Mouse (Mus musculus) MEL (cell line): Measurements from ENCODE around the gene Magt1.

ENCODE experiments used
- BHLHE40 ChIP-seq: IDR thresholded peaks from 2 replicates; pipeline ENCODE4 v1.6.1; 2012; ENCODE audit warnings: low read depth, mild to moderate bottlenecking, inconsistent platforms, low read length, improper control_type of control experiment, borderline replicate concordance
- CHD1 ChIP-seq: IDR thresholded peaks from 2 replicates; pipeline ENCODE4 v1.6.1; 2012; ENCODE audit warnings: low read depth, mild to moderate bottlenecking, inconsistent platforms, low read length, improper control_type of control experiment
- CTCF ChIP-seq, 3 experiments: IDR thresholded peaks in 2 of 3; conservative IDR thresholded peaks in 1 of 3; 2 replicates each; pipeline ENCODE4 v1.5.1; 2011 to 2012; ENCODE audit warnings: low read length in 3 of 3, low read depth in 2 of 3, mild to moderate bottlenecking in 2 of 3, improper control_type of control experiment in 1 of 3, inconsistent platforms in 1 of 3, mixed read lengths in 1 of 3, moderate library complexity in 1 of 3; ENCODE audit not compliant: control insufficient read depth in 1 of 3, insufficient read depth in 1 of 3, poor library complexity in 1 of 3, severe bottlenecking in 1 of 3
- E2F4 ChIP-seq: IDR thresholded peaks from 2 replicates; pipeline ENCODE4 v1.6.1; 2011; ENCODE audit warnings: low read depth, low read length, improper control_type of control experiment, borderline replicate concordance
- EP300 ChIP-seq, 2 experiments: IDR thresholded peaks; 2 replicates each; pipeline ENCODE4 v1.6.1; 2011; ENCODE audit warnings: improper control_type of control experiment in 2 of 2, low read length in 2 of 2, low read depth in 1 of 2, mild to moderate bottlenecking in 1 of 2
- HCFC1 ChIP-seq: IDR thresholded peaks from 2 replicates; pipeline ENCODE4 v1.6.1; 2012; ENCODE audit warnings: low read depth, mild to moderate bottlenecking, inconsistent platforms, low read length, improper control_type of control experiment, moderate library complexity
- MAX ChIP-seq: IDR thresholded peaks from 2 replicates; pipeline ENCODE4 v1.6.1; 2011; ENCODE audit warnings: low read length, improper control_type of control experiment
- MXI1 ChIP-seq: IDR thresholded peaks from 2 replicates; pipeline ENCODE4 v1.6.1; 2011; ENCODE audit warnings: mild to moderate bottlenecking, low read depth, low read length, improper control_type of control experiment
- MYC ChIP-seq: IDR thresholded peaks from 2 replicates; pipeline ENCODE4 v1.6.1; 2011; ENCODE audit warnings: low read depth, mild to moderate bottlenecking, low read length, improper control_type of control experiment, moderate library complexity
- POLR2A ChIP-seq, 2 experiments: IDR thresholded peaks; 2 replicates each; pipeline ENCODE4 v1.6.1; 2011 to 2012; ENCODE audit warnings: low read length in 2 of 2, mild to moderate bottlenecking in 2 of 2, control low read depth in 1 of 2, improper control_type of control experiment in 1 of 2, low read depth in 1 of 2, moderate library complexity in 1 of 2; ENCODE audit not compliant: control insufficient read depth in 1 of 2, insufficient read depth in 1 of 2, poor library complexity in 1 of 2
- SIN3A ChIP-seq: IDR thresholded peaks from 2 replicates; pipeline ENCODE4 v1.6.1; 2012; ENCODE audit warnings: low read length, improper control_type of control experiment, inconsistent platforms
- USF1 ChIP-seq: IDR thresholded peaks from 2 replicates; pipeline ENCODE4 v1.6.1; 2014; ENCODE audit warnings: low read depth, mild to moderate bottlenecking, inconsistent platforms, low read length, improper control_type of control experiment, moderate library complexity

GRCm38 (mm10) chrX:105928861-105929477 lies 82.7 kb downstream of the Magt1 start, which contains the start of gene Atrx:
- TF ChIP-seq E2F4 (peak; percentile 72; the same call in 1 of the 2 replicates), MAX (peak; percentile 32), POLR2A (IDR thresholded peaks at IDR 0.05; ENCODE audit: control insufficient read depth in 1 of 2, insufficient read depth in 1 of 2, low read depth in 1 of 2, low read length in 2 of 2, poor library complexity in 1 of 2) (peak in 1 of 2 experiments; percentile 66; a peak in 1 of 4 replicates), MYC (no peak), HCFC1 (peak; percentile 35; the same call in 1 of the 2 replicates), CHD1 (no peak), CTCF (IDR thresholded peaks at IDR 0.05 in 2 of 3, conservative IDR thresholded peaks at IDR 0.05 in 1 of 3; ENCODE audit: control insufficient read depth in 1 of 3, insufficient read depth in 1 of 3, low read depth in 2 of 3, low read length in 3 of 3, poor library complexity in 1 of 3, severe bottlenecking in 1 of 3) (no peak), SIN3A (no peak; the same call in 1 of the 2 replicates), MXI1 (no peak), USF1 (no peak), EP300 (IDR thresholded peaks at IDR 0.05; ENCODE audit: low read depth in 1 of 2, low read length in 2 of 2) (no peak), BHLHE40 (no peak)
